Mouse (Mus musculus) liver, embryonic 14.5 days (tissue): ENCODE data around the gene Ltbp2.
A peak's percentile ranks its signal among the peaks of the same experiment; 100 is the strongest.

ENCODE experiments used
- CTCF ChIP-seq: IDR thresholded peaks from 2 replicates; pipeline ENCODE4 v1.5.1; 2016; ENCODE audit warnings: antibody characterized with exemption, low read depth, control low read depth
- EP300 ChIP-seq: IDR thresholded peaks from 2 replicates; pipeline ENCODE4 v1.6.1; 2016; ENCODE audit warnings: antibody characterized with exemption, low read depth

- TF ChIP-seq CTCF (no peak), EP300 (peak; percentile 93)
These were observed 56.8 kb downstream of the Ltbp2 start for GRCm38 (mm10) chr12:84819236-84820168.
